Mouse (Mus musculus): ENCODE measurements around the gene Pde8b. TPM values are rescaled to one million over a fixed set of nuclear protein-coding genes. Genes with fewer than 3 reads are reported as not detected.
A peak's percentile ranks its signal among the peaks of the same experiment; 100 is the strongest.

Pde8b gene
- 1 to 10 TPM in 1 of 2 experiments, under 1 TPM in 1; 0.54 to 1.2 TPM for polyA plus RNA-seq (2017; shearing (Covaris generic))

DNA sequence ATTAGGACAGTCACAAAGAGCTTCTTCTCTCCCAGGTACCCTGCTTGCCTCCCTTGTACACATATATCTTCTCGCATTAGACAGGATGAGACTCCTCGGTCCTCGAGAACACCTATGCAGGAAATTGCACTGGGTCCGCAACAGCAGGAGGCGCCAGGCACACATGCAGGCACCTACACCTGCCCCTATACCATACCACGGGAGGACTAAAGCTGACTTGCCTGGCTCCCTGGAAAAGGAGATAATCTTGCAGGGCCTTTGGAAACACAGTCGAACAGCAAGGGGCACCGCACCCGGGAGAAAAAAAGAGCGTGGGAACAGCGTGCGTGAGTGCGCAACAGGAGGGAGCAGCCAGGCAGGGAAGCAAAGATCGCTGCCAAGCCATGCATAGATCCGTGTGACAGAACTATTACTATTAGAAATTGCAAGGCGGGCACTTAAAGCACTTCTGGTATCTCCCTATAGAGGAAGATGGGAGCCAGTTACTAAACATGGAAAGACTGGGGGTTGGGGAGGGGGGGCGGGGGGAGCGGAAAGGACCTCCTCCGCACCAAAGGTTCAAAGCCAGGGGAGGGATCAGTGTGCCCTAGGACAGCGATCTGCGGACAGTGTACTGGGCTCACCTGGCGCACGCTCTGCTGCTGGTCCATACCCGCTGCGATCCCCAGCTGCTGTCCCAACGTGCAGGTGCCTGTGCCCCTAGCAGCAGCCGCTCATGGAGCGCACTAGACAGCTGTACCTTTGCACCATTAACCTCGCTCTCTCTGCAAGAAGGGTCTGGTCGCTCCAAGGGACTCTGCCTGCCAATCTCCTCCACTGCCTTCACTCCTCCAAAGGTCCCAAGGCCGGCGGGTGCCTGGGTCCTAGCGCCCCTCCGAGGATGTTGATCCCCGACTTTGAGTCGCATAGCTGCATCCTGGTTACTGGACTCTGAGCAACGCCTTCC is at the start of gene Pde8b:
Gene Pde8b, minus strand, starts transcription at position 826 of the 946 bp plus-strand sequence.
- no peak for ATAC-seq

DNA sequence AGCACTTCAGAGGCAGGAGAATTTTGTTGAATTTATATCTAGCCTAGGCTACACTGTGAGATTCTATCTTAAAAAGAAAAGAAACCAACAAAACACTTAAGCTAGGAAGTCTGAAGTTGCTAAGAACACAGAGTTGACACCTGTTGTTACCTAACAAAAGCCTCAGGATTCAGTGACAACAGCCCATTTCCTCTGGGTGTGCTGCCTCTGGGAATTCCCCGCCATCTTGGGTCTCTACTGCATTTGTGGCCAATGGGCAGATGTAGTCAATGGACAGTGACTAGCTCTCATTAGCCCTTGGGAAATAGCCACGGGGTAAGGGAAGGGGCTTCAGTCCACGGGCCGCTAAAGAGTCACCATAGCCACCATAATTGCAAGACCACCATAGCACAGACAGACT is 41.8 kb upstream of the Pde8b start:
- no peak for ATAC-seq

DNA sequence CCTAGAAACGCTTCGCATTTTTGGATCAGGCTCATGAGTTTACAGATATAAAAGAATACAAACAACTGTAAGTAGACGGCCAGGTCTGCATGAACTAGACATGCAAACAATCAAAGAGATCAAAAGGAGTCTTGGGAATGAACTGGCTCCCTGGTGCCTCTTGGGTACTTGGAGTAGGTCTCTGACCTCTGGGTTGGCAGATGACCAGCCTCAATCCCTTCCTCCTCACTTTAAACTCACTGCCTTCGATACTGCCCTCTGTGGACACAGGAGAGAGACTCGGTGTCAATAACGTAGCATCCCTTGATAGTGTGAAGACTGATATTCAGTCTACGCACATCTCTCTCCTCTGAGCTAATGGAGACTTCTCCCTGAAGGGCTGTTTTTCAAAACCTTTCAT is 37.9 kb upstream of the Pde8b start:
- ATAC-seq = no peak

DNA sequence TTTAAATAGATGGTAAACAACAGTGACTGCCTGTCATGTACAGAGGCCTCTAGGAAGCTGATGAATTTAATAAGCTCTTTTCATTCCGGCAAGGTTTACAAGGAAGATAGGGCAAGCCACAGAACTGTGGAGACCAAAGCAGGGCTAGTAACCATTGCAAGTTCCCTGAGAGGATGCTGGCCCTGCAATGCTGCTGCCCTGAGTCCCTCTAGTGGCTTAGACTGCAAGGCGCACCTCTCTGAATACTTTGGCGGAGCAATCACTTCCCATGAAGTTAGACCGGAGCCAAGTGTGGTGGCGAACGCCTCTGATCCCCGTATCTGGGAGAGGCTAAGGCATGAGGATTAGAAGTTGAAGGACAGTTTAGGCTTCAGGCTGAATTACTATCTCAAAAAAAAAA is 36.9 kb upstream of the Pde8b start:
- peak; percentile 43 for ATAC-seq

DNA sequence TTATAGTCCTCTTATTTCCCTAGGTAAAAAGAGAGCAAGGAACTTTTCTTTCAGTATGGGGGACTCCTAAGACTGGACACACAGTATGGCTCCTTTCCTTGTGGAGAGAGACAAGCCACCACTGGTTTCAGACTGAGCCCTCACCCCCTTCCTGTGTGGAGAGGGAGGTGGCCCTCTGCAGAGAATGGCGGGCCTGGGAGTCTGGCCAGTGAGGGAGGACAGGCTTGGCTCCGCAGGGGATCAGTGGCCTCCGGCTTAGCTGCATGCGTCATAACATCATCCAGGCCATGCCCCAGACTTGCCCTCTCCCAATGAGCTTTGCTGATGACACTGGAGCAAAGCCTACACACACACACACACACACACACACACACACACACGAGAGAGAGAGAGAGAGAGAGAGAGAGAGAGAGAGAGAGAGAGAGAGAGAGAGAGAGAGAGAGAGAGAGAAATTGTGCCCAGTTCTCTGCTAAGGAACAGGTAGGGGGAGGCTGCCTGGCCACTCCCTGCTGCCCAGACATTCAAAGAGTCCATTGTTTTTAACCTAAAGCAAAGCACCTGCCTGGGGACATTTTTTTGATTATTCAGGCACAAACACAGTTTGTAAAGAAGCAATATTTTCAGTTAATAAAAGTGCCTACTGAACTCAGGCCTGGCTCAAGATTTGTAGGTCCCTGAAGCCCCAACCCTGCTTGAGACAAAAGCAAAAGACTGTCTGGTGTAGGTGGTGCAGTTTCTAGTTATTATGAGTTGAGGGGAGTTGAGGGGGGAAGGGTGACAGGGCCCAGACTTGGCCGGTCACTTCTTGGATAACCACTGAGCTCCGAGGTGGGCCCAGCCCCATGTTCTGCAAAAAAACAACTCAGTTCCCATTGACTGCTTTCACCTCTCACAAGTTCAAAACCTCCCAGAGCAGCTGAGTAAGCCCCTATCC is 31.9 kb upstream of the Pde8b start:
- no peak for ATAC-seq

DNA sequence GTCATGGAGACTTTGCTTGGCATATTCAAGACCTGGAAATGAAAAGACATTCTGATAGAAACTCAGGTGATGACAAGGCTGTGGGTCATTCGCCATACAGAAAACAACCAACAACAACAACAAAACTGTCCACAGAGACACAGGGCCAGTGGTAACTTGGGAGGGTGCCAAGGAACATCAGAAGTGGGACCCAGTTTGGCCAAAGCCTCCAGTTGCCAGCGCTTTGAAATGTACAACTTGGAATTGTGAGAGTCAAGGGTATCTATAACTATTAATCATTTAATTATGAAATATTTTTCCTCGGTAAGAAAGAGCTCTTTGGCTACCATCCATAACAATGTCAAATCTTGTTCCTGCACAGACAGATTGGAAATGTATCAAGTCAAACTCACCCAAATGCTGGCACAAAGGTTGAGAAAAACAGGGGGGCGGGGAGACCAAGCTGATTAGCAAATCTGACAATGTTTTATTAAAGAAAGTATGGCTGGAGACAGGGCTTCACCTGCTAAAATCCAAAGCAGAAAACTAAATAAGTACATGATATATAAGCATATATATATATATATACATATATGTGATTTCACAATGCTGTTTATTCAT is 28.4 kb upstream of the Pde8b start:
- no peak for ATAC-seq

DNA sequence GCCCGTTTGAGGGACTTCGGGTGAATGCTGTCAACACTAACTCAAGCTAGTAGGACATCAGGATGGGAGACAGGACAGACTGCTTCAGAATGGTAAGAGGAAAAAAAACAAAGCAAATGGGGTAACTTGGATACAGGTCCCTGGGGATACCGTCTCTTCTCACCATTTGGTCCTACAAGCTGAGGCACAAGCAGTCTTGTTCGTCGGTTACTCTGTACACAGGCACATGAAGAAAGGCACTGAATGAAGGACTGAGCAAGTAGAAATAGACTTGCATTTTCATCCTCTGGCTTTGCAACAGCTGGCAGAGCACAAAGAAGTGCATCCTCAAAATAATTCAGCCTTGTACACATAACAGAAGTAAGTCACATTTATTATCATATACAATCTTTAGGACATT is 14.6 kb upstream of the Pde8b start:
- no peak for ATAC-seq

DNA sequence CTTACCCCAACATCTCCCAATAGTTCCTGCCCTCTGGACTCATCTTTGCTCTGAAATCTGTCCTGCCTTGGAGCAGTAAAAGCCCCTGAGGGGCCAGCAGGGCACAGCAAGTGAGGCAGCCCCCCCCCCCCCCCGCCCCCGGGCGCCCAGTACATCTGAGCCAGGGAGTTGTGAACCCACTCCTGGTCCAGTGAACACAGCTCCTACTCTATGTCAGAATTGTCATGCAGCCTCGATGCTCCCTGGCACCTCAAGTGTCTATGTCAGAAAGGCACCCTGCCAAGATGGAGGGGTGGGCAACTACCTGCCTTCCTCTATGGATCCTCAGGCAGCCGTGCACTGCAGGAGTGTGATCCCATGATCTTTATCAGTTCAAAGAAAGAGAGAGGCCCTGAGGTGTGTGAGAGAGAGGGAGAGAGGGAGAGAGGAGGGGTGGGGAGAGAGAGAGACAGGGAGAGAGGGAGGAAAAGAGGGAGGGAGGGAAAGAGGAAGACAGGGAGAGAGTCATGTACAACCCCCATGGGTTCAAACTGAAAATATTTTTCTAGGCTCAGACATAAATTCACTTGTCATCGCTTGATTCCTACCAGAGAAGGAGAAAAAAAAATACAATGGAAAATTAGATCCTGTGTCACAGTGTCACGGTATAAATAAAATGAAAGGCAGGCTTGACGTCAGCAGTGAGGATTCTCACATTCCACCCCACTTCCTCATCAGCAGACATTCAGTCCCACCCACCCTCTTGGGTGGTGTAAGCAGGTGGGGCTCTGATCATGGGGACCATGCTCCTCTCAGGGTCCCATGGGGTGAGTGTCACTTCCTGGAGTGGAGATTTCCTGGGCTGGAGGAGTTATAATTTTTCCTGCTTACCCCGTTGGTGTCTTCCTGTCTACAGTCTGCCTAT is 11.0 kb upstream of the Pde8b start:
- ATAC-seq = no peak

DNA sequence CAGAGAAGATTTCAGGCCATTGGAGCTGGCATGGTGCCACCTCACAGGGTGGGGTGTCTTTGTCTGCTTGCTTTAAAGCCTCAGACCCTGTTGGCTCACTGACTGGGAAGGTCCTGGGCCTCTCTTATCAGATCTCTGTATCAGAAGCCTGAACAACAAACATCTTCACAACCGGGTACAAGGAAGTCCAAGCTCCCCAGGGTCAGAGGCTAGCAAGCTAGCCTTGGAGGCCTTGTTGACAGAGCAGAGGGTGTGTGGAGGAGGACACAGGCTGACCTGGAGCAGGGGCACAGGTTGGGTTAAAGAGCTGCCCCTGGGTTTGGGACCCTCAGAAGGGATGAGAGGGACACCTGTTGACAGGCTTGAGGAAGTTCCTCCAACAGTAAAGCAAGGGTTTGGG is 10.3 kb upstream of the Pde8b start:
- no peak for ATAC-seq

DNA sequence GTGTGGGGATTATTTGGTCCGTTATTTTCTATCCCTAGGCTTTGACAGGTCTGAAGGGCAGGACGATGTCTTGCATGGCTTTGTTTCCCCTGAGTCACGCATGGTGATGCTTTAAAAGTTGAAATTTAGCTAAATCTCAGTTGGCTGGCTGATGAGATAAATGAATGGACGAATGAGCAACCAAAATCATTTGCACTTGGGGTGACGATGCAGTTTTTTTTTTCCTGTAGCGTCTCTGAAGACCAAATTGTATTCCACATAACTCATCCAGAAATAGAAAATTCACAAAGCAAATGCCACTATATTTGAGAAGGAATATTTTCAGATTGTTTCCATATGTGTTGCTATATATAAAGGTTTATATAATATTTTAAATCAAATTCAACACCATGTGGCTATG is 6.9 kb upstream of the Pde8b start:
- ATAC-seq = no peak

DNA sequence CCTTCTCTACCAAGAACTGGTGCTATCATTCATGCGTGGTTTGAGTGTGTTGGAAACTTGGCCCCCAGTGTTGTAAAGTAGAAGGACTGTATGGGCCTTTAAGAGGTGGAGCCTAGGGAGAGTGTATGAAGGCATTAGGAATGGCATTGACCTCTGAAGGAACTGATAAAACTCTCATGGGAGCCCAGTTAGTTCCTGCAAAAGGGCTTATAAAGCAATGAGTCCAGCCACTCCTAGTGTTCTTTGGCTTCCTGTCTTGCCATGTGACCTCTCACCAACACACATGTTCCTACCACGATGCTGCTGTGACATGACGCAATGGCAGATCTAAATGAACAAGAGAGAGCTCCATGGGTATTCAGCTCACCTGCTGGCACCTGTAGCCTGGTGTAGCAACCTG is 4.9 kb upstream of the Pde8b start:
- no peak for ATAC-seq

DNA sequence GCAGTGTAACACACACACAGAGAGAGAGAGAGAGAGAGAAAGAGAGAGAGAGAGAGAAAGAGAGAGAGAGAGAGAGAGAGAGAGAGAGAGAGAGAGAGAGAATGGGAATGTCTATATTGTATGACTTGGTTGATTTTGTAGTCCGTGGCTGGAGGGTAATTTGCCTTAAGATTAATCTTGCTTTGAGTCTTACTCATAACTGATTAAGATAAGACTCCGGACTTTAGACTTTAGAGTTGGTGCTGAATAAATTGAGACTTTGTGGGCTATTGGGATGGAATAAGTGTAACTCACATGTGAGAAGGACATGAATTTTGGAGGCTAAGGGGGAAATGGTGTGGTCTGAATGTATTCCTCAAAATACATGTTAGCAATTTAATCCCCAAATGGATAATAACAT is 7.1 kb downstream of the Pde8b start:
- ATAC-seq = no peak

DNA sequence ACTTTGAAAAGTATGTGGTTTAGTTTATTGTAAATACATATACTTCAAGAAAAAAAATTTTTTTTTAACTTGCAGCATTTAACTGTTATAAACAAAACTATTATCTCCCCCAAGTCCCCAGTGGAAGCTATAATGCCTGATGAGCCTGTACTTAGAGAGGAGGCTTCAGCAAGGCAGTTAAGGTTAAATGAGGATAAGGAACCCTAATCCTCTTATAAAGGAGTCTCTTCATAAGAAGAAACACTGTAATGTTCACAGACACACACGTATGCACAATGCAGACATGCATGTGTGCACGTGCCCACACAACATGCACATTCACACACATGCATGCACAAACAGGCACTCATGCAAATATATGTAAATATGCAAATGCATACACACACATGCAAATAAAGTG is 12.6 kb downstream of the Pde8b start:
- no peak for ATAC-seq

DNA sequence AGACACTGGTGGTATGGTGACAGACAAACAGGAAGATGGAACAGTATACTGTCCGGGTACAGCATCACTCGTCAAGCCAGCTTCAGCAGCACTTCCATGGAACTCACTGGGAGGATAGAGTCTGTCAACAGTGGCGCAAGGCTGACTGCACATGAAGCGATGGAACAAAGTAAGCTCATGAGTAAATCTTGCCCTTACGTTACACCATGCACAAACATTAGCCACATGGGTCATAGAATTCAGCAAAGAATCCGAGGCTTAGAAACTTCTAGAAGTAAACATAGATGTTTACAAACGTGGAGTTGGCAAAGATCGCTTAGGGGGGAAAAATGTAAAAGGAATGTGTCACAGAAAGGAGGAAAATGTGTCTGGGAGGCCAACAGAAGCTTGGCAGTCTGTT is 14.9 kb downstream of the Pde8b start:
- no peak for ATAC-seq

DNA sequence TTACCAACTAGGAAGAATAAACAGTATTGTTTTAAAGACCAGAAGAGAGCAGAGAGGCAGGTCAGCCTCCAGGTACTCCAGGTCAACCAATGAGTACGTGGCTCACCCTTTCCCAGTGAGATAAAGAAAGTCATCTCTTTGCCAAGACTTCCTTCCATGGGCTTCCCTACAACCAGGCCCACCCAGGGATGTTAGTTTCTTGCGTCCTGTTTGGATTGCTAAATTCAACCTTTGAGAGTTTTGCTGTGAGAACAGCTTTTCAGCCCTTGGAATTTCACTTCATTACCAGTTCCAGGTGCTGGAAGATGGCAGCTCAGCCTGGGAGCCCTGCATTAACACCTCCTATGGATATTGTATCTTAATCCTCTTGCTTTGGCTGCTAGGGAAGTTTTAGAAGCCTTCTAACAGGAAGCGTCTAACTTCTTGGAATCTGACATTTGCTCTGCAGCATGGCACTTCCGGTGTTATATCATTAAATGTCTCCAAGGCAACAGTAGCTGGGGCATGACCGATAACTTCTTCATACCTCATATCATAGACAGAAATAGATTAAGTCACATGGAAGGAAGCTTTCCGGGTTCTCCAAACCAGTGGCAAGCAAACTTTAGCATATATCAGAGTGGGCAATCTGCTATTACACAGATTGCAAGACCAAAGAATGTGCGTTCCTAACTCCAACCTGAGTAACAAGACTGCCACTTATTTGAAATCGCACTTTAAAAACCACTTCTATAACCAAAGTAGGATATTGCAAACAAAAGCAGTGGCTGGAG is 18.6 kb downstream of the Pde8b start:
- no peak for ATAC-seq

DNA sequence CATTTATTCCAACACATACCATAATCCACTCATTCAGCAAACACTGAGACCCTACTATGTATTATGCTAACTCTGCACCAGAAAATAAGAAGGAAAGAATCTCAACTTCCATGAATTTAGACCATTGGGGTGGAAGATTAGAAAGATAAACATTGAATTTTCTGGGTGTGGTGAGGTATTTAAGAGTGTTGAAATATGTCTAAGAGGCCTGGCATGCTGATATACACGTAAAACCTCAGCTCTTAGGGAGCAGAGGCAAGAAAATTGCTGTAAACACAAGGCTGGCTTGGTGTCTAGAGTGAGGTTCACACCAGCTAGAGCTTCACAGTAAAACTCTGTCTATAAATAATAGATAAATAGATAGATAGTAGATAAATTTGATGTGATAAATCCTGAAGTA is 19.8 kb downstream of the Pde8b start:
- ATAC-seq = no peak

DNA sequence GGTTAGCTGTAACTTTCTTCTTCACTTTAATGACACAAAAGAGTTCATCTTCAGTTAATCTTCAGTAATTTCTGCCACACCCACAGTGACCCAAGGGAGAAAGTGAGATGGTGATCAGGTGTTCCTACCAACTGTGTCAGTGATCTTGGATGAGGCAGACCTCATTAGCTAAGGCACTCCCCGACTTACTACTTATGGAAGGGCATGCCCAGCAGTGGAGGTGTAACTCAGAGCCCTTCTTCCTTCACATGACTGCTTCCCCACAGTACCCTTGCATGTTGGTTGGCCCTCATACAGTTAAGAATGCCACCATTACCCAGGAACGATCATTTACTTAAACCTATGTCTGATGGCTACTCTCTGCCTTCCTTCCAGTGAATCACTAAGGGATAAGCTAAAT is 25.6 kb downstream of the Pde8b start:
- ATAC-seq = no peak

DNA sequence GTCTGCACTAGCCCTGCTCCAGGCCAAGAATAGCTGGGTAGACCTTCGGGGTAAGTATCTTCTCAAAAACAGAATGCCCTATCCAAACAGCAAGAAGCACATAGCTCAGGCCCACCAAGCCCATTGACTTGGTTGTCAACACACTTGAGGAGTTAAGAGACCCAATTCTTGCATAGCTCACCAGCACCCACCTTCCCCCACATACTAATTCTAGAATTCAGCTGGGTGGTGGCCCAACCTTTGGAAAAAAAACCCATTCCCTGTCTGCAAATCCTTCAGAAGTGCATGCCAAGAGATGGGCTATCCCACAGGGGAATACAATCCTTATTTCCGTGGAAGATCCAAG is 26.7 kb downstream of the Pde8b start:
- no peak for ATAC-seq

DNA sequence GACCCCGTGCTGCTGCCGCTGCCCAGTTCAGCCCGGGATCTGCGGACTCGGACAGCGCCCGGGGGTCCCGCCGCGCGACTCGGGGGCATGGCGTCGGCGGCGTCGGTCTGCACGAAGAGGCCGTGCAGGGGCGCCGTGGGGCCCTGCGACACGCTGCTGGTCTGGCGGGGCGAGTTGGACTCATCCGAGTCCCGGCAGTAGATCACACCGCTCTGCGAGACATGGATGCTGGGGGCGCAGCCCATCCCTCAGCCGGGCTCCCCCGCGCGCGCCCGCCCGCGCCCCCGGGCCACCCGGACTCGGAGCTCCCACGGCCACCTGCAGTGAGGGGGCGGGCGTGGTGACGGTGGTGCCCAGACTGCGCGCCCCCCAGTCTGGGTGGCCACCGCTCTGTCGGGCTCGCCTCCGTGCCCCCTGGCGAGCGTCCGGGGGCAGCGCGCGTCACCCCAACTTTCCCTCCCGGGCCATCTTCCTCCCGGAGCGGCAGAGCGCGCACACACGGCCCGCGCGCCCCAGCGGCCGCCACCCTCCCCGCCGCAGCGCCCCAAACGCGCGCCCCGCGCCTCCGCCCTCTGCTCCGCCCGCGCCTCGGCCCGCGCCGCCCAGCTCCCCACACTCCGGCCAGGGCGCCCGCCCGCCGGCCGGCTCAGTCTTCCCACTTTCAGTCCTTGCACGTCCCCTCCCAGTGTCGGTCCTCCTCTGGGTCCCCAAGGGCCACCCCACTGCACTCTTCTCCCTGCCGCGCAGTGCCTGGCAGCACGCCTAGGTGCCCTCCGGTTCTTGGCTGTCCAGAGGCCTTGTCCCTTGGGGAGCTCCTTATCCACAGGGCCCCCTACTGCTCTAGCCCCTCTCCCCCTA is 27.3 kb downstream of the Pde8b start:
- ATAC-seq = no peak

DNA sequence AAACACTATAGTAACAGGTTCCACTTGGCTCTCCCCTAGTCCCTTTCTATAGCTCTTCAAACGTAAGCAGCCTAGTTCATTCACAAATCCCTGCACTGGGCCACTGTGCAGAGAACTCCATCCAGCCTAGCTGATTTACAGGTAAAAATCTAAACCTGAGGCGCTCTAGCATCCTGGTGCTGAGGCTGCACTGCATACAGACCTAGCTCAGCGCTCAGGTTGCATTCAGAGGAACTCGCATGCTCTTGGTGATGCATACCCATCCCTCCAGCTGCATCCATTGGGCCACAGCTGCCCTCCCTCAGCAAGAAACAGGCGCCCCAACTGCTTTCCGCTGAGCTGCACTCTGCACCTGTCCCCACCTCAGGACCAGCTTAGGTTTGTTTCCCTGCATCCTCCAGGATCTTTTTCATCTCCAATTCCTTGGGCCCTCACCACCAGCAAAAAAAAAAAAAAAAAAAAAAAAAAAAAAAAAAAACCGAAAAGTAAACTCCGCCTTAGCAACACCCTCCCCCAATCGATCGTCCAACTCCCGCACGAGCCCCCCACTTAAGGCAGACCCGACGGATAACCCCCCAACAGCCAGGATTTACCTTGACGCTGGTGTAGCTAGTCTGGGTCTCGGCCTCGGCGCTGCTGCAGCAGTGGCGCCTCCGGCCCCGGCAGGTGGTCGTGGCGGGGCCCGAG is 28.1 kb downstream of the Pde8b start:
- no peak for ATAC-seq
